In genomic region chr15:86449794-86450193, GRCm38 (mm10) we compare ENCODE assay signal across 18 mouse cellular contexts.
A peak's percentile ranks its signal among the peaks of the same experiment; 100 is the strongest.
DNase-seq lines count a peak whose midpoint lies in the region; ATAC-seq and TF ChIP-seq lines count a peak whose summit lies in the region.
"Had no signal": no experiment of that assay in that cellular context is flagged by ENCODE, and none has a peak within 500 bp of the region (broad histone marks: within the 10 kb centered on the region; RNA-seq: fewer than 3 reads in every experiment).

No protein-coding gene starts in this region.

- DNase-seq in heart, adult 11 months, result no peak
- no peak for DNase-seq in heart, embryonic 10.5 days (ENCODE audit: low spot score)
- DNase-seq: adrenal gland, adult 2 months; adrenal gland, adult 8-10 months; adrenal gland, postnatal 10 days; adrenal gland, postnatal 14 days; adrenal gland, postnatal 25 days; adrenal gland, postnatal 36 days; B cell, adult 2 months had no signal

- ATAC-seq in heart, embryonic 11.5 days (replicated peaks; ENCODE audit: insufficient number of reproducible peaks, low FRiP score, low TSS enrichment), result 0 out of 2 replicates have a peak, but pooled peaks have one; percentile 60
- peak; percentile 54; the same call in 1 of the 2 replicates for ATAC-seq in heart, embryonic 12.5 days (ENCODE audit: insufficient number of reproducible peaks, low FRiP score)
- 0 out of 2 replicates have a peak, but pooled peaks have one; percentile 27 for ATAC-seq in intestine, postnatal 0 days
- ATAC-seq in intestine, embryonic 16.5 days, result no peak; the same call in 1 of the 2 replicates
- ATAC-seq: activated CD4-positive, CD25-positive, alpha-beta regulatory T cell, adult 4 months; CD4-positive, CD25-positive, alpha-beta regulatory T cell, adult 4 months; Patski had no signal

- no peak overlapping the region for H3K4me3 ChIP-seq in heart, embryonic 11.5 days (ENCODE audit: low read depth, low read length)
- no peak overlapping the region for H3K4me3 ChIP-seq in heart, embryonic 12.5 days
- H3K4me3 ChIP-seq in heart, embryonic 10.5 days, result no peak overlapping the region
- H3K4me3 ChIP-seq in intestine, postnatal 0 days (ENCODE audit: low read depth, low read length), result no peak overlapping the region
- no peak overlapping the region for H3K4me3 ChIP-seq in intestine, embryonic 16.5 days (ENCODE audit: low read length)

- 74% methylated on average over 2 of the region's 2 CpGs for WGBS in heart, embryonic 11.5 days (ENCODE audit: insufficient replicate concordance)
- 83% methylated on average over 2 of the region's 2 CpGs for WGBS in heart, embryonic 12.5 days
- WGBS in heart, embryonic 10.5 days, result 87% methylated on average over 2 of the region's 2 CpGs
- 57% methylated on average over 2 of the region's 2 CpGs for WGBS in intestine, postnatal 0 days
- 83% methylated on average over 2 of the region's 2 CpGs for WGBS in intestine, embryonic 16.5 days

- H3K27me3 ChIP-seq in heart, embryonic 11.5 days (ENCODE audit: control insufficient read depth, insufficient read depth, low read length), result 0 out of 2 replicates have a peak, but pooled peaks cover 3% of the 10 kb centered on the region
- peaks cover 58% of the 10 kb centered on the region for H3K27me3 ChIP-seq in heart, embryonic 12.5 days (replicated peaks)
- peaks cover 24% of the 10 kb centered on the region; the same call in 1 of the 2 replicates for H3K27me3 ChIP-seq in heart, embryonic 10.5 days (ENCODE audit: insufficient read depth, poor library complexity, severe bottlenecking)
- H3K27me3 ChIP-seq in intestine, postnatal 0 days (replicated peaks; ENCODE audit: control insufficient read depth, insufficient read depth, low read length), result no peaks in the 10 kb centered on the region
- no peaks in the 10 kb centered on the region for H3K27me3 ChIP-seq in intestine, embryonic 16.5 days (replicated peaks; ENCODE audit: control insufficient read depth, insufficient read depth, low read length)
- H3K27me3 ChIP-seq: CH12.LX, Patski had no signal

- no peak overlapping the region for H3K4me2 ChIP-seq in heart, embryonic 11.5 days
- H3K4me2 ChIP-seq in heart, embryonic 12.5 days, result no peak overlapping the region
- H3K4me2 ChIP-seq in intestine, postnatal 0 days (replicated peaks; ENCODE audit: low read depth), result no peak overlapping the region
- H3K4me2 ChIP-seq in intestine, embryonic 16.5 days (ENCODE audit: low read depth, low read length), result no peak overlapping the region

- TF ChIP-seq CTCF in intestine, postnatal 0 days (IDR thresholded peaks at IDR 0.05; ENCODE audit: low read depth), result no peak

- no peaks in the 10 kb centered on the region for H3K4me1 ChIP-seq in heart, embryonic 11.5 days (ENCODE audit: control insufficient read depth, insufficient read depth, low read length)
- H3K4me1 ChIP-seq in heart, embryonic 12.5 days (replicated peaks), result 0 out of 2 replicates have a peak, but pooled peaks cover 7% of the 10 kb centered on the region
- H3K4me1 ChIP-seq in heart, embryonic 10.5 days, result peaks cover 6% of the 10 kb centered on the region; the same call in 1 of the 2 replicates
- H3K4me1 ChIP-seq in intestine, postnatal 0 days (replicated peaks; ENCODE audit: control insufficient read depth, insufficient read depth, low read length), result no peaks in the 10 kb centered on the region
- H3K4me1 ChIP-seq in intestine, embryonic 16.5 days (ENCODE audit: control insufficient read depth, insufficient read depth, low read length), result no peaks in the 10 kb centered on the region

- no peak overlapping the region for H3K27ac ChIP-seq in heart, embryonic 11.5 days (ENCODE audit: low read depth, low read length)
- no peak overlapping the region for H3K27ac ChIP-seq in heart, embryonic 12.5 days (ENCODE audit: poor library complexity, severe bottlenecking)
- no peak overlapping the region for H3K27ac ChIP-seq in heart, embryonic 10.5 days
- H3K27ac ChIP-seq in intestine, postnatal 0 days (ENCODE audit: low read depth, low read length), result no peak overlapping the region
- H3K27ac ChIP-seq in intestine, embryonic 16.5 days (ENCODE audit: low read length), result no peak overlapping the region

- H3K36me3 ChIP-seq in heart, embryonic 11.5 days (ENCODE audit: control insufficient read depth, insufficient read depth, low read length), result no peaks in the 10 kb centered on the region
- no peaks in the 10 kb centered on the region for H3K36me3 ChIP-seq in heart, embryonic 12.5 days
- 0 out of 2 replicates have a peak, but pooled peaks cover 7% of the 10 kb centered on the region for H3K36me3 ChIP-seq in heart, embryonic 10.5 days
- peaks cover 7% of the 10 kb centered on the region; the same call in 1 of the 2 replicates for H3K36me3 ChIP-seq in intestine, postnatal 0 days (ENCODE audit: control insufficient read depth, insufficient read depth)
- H3K36me3 ChIP-seq in intestine, embryonic 16.5 days (ENCODE audit: control insufficient read depth, insufficient read depth, low read length), result no peaks in the 10 kb centered on the region

- no peak overlapping the region for H3K9ac ChIP-seq in heart, embryonic 11.5 days (ENCODE audit: low read depth, low read length)
- no peak overlapping the region for H3K9ac ChIP-seq in heart, embryonic 12.5 days
- no peak overlapping the region for H3K9ac ChIP-seq in intestine, postnatal 0 days (ENCODE audit: low read depth, low read length)
- H3K9ac ChIP-seq in intestine, embryonic 16.5 days (ENCODE audit: low read depth, low read length), result no peak overlapping the region

- no peaks in the 10 kb centered on the region for H3K9me3 ChIP-seq in heart, embryonic 11.5 days (replicated peaks; ENCODE audit: control insufficient read depth, low read length)
- no peaks in the 10 kb centered on the region for H3K9me3 ChIP-seq in heart, embryonic 12.5 days (replicated peaks)
- no peaks in the 10 kb centered on the region for H3K9me3 ChIP-seq in heart, embryonic 10.5 days
- no peaks in the 10 kb centered on the region for H3K9me3 ChIP-seq in intestine, postnatal 0 days (ENCODE audit: control insufficient read depth)
- no peaks in the 10 kb centered on the region for H3K9me3 ChIP-seq in intestine, embryonic 16.5 days (ENCODE audit: control insufficient read depth, low read length)
- H3K9me3 ChIP-seq: G1E had no signal
